Mouse (Mus musculus) erythroblast, embryonic 14.5 days (primary cell): ENCODE measurements around the gene Polr1e.

ENCODE experiments used
- GATA1 ChIP-seq: IDR thresholded peaks from 2 replicates; pipeline ENCODE4 v1.6.1; 2012; ENCODE audit warnings: low read length, inconsistent platforms, mixed read lengths
- TAL1 ChIP-seq: IDR thresholded peaks from 3 replicates; pipeline ENCODE4 v1.6.1; 2012; ENCODE audit warnings: low read length, inconsistent platforms, mixed read lengths

- TF ChIP-seq GATA1: no peak
- TF ChIP-seq TAL1: no peak
Observed at GRCm38 (mm10) chr4:45010806-45011415, 7.5 kb upstream of the Polr1e start.
